Mouse (Mus musculus) olfactory bulb, adult 2 months (tissue): Measurements from ENCODE around the gene Lrguk.

Source experiments
- CTCF ChIP-seq: fragments of 200-500 bp; IDR thresholded peaks from 2 replicates; pipeline ENCODE4 v1.5.1; 2012; ENCODE audit warnings: low read depth, mild to moderate bottlenecking, low read length, moderate library complexity; ENCODE audit not compliant: insufficient read depth
- POLR2A ChIP-seq: fragments of 200-500 bp; IDR thresholded peaks from 2 replicates; pipeline ENCODE4 v1.6.1; 2012; ENCODE audit warnings: mild to moderate bottlenecking, low read depth, low read length, moderate library complexity; ENCODE audit not compliant: insufficient read depth

DNA sequence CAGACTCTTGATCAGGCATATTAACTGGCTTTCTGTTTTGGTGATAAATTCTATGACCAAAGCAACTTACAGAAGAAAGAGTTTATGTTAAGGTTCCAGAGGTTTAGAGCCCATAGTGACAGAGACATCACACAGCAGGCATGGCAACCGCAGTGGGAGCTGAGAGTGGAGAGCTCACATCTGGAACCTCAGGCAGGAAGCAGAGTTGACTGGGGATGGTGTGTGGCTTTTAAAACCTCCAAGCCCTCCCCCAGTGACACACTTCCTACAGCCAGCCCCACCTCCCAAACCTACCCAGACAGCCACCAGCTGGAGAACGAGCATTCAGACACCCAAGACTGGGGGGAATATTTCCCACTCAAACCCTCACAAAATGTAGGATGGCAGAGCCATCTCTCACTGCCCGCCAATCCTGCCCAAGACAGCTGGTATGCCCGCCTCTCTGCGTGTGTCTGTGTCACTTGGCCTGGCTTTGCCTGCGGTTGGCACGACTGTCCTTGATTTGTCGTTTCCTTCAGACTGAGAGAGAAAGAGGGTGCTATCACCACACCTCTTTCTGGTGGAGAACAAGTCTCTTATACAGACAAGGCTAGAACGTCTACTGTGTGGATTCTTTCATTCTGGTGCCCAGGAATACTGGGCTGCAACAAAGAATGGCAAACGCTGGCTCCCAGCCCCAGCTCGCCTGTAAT is 12.5 kb downstream of the Lrguk start:
- no peak for TF ChIP-seq CTCF
- TF ChIP-seq POLR2A, result no peak
